Mouse (Mus musculus) forebrain, embryonic 11.5 days (tissue): Measurements from ENCODE around the gene Pknox1. TPM values are rescaled to one million over a fixed set of nuclear protein-coding genes. Genes with fewer than 3 reads are reported as not detected.

Source experiments
- ATAC-seq: fragments of 200-750 bp; cut with Nextera tagmentation; replicated peaks from 2 replicates; pipeline ENCODE4 v1.8.0; 2017; ENCODE audit warnings: moderate TSS enrichment; ENCODE audit not compliant: low FRiP score
- DNase-seq: peaks from one replicate; pipeline ENCODE4 v3.0.0-alpha.2; 2017; ENCODE audit warnings: low spot score
- H3K27ac ChIP-seq: fragments of 300-500 bp; sonication (generic); 2 replicates; pipeline ENCODE4 v1.5.1; 2014; ENCODE audit warnings: low read depth, low read length
- H3K27me3 ChIP-seq: fragments of 300-500 bp; sonication (generic); 2 replicates; pipeline ENCODE4 v1.6.1; 2014; ENCODE audit warnings: mild to moderate bottlenecking, low read length, mixed read lengths; ENCODE audit not compliant: control insufficient read depth, insufficient read depth
- H3K36me3 ChIP-seq: fragments of 300-500 bp; sonication (generic); 2 replicates; pipeline ENCODE4 v1.6.1; 2014; ENCODE audit warnings: mild to moderate bottlenecking, low read length, moderate library complexity, mixed read lengths; ENCODE audit not compliant: control insufficient read depth, insufficient read depth
- H3K4me1 ChIP-seq: fragments of 300-500 bp; sonication (generic); replicated peaks from 2 replicates; pipeline ENCODE4 v1.6.1; 2014; ENCODE audit warnings: low read length, mixed read lengths; ENCODE audit not compliant: control insufficient read depth, insufficient read depth
- H3K4me2 ChIP-seq: fragments of 300-500 bp; sonication (generic); 2 replicates; pipeline ENCODE4 v1.6.1; 2014; ENCODE audit warnings: low read depth, mild to moderate bottlenecking, low read length, moderate library complexity, mixed read lengths; ENCODE audit not compliant: severe bottlenecking
- H3K4me3 ChIP-seq: fragments of 300-500 bp; sonication (generic); 2 replicates; pipeline ENCODE4 v1.5.1; 2014; ENCODE audit warnings: low read depth, low read length
- H3K9ac ChIP-seq: fragments of 300-500 bp; sonication (generic); 2 replicates; pipeline ENCODE4 v1.6.1; 2014; ENCODE audit warnings: low read length
- H3K9me3 ChIP-seq: fragments of 300-500 bp; sonication (generic); 2 replicates; pipeline ENCODE4 v1.6.1; 2016; ENCODE audit warnings: low read length, mixed read lengths; ENCODE audit not compliant: control insufficient read depth
- WGBS: fragments of 180-500 bp; shearing (Covaris S2); extraction: QIAGEN DNeasy Blood & Tissue Kit; methylation state at CpG from one replicate; pipeline ENCODE4 v1.1.7; 2014; 5-methylcytosine and 5-hydroxymethylcytosine counted together
- polyA plus RNA-seq: library from polyadenylated mRNA; unstranded; fragments of >200 nt; fragmentation: Nextera tagmentation; extraction: Ambion mirVana; gene quantifications from 2 replicates; pipeline ENCODE4 v1.2.1, GENCODE M21; 2014

Pknox1 gene
- polyA plus RNA-seq, 1 experiment from 2014 or later, result 31.1 TPM

GRCm38 (mm10) chr17:31627961-31628360 is 63.4 kb downstream of the Pknox1 start:
- ATAC-seq (no peak), DNase-seq (no peak)
- Histone ChIP-seq H3K27me3 (no peaks in the 10 kb centered on the region), H3K9ac (no peak overlapping the region), H3K4me2 (no peak overlapping the region), H3K36me3 (no peaks in the 10 kb centered on the region), H3K4me1 (no peaks in the 10 kb centered on the region), H3K4me3 (no peak overlapping the region), H3K27ac (no peak overlapping the region), H3K9me3 (no peaks in the 10 kb centered on the region)
- WGBS, result 97% methylated on average over 2 of the region's 2 CpGs

- H3K9ac ChIP-seq, result no peak overlapping the region
- no peak for ATAC-seq
Measured at GRCm38 (mm10) chr17:31631081-31631800, 66.7 kb downstream of the Pknox1 start.

DNA sequence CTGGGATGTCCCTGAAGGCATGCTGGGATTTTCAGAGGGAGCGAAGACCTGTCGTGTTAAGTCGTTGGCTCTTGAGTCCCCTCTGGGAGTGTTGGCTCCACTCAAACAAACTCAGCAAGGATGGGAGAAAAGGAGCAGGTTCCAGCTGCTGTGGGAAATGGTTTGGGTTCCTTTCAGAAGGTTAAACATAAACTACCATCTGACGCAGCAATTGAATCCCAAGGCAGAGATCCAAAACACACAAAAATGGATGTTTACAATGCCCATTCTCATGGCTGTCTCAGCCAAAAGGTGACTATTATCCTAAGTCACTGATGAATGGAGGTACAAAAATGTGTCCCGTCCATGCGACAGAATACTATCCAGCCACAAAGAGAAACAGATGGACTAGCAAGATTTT is 68.5 kb downstream of the Pknox1 start:
- WGBS, result 88% methylated on average over 6 of the region's 6 CpGs
- no peak overlapping the region for H3K9ac ChIP-seq
- DNase-seq (no peak), ATAC-seq (no peak)
- H3K27me3 ChIP-seq, result peaks cover 18% of the 10 kb centered on the region
- peaks cover 10% of the 10 kb centered on the region for H3K4me1 ChIP-seq
- no peaks in the 10 kb centered on the region for H3K9me3 ChIP-seq
- no peak overlapping the region for H3K4me2 ChIP-seq
- H3K36me3 ChIP-seq, result no peaks in the 10 kb centered on the region
- H3K4me3 ChIP-seq, result no peak overlapping the region
- no peak overlapping the region for H3K27ac ChIP-seq

More at GRCm38 (mm10) chr17:31631081-31631800, 66.7 kb downstream of the Pknox1 start:
- whole genome bisulfite sequencing, result 86% methylated on average over 10 of the region's 10 CpGs
- no peaks in the 10 kb centered on the region for H3K36me3 ChIP-seq
- DNase-seq, result no peak
- no peak overlapping the region for H3K4me3 ChIP-seq
- H3K27ac ChIP-seq, result no peak overlapping the region
- peaks cover 10% of the 10 kb centered on the region for H3K27me3 ChIP-seq
- H3K4me1 ChIP-seq, result peaks cover 2% of the 10 kb centered on the region; the same call in 1 of the 2 replicates
- H3K9me3 ChIP-seq, result no peaks in the 10 kb centered on the region
- H3K4me2 ChIP-seq, result no peak overlapping the region

DNA sequence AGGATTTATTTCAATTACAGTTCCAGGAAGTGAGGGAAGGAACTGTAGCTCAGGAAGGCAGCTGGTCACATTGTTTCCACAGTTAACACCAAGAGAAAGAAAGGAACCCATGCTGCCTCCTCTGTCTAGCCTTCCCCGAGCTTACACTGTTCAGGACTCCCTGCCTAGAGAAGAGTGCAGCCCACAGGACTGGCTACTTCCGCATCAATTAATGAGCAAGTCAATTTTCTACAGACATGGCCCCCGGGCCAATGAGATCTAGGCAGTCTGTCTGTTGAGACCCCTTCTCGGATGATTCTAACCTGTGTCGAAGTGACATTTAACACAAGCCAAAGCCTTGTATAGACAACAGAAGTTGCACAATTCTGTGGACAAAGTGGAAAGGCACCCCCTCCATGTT is 70.4 kb downstream of the Pknox1 start:
- Histone ChIP-seq H3K4me1 (peaks cover 10% of the 10 kb centered on the region), H3K27ac (no peak overlapping the region), H3K9ac (no peak overlapping the region), H3K36me3 (no peaks in the 10 kb centered on the region), H3K9me3 (no peaks in the 10 kb centered on the region), H3K4me2 (no peak overlapping the region), H3K4me3 (no peak overlapping the region), H3K27me3 (peaks cover 18% of the 10 kb centered on the region)
- DNase-seq, result no peak
- no peak for ATAC-seq
- 71% methylated on average over 5 of the region's 5 CpGs for WGBS

DNA sequence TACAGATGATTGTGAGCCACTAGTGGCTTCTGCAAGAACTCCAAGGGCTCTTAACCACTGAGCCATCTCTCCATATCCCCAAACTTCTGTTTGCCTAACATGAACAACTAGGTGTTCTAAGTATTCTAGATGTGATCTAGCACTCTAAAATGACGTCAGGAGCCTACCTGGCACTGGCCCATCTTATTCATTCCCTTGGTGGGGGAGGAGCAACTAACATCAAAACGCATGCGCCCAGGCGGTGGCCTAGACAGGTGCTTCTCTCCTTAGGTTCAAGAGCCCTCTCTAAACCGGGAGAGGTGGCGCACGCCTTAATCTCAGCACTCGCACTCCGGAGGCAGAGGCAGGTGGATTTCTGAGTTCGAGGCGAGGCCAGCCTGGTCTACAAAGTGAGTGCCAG is 71.2 kb downstream of the Pknox1 start:
- Histone ChIP-seq H3K9me3 (no peaks in the 10 kb centered on the region), H3K27me3 (peaks cover 18% of the 10 kb centered on the region), H3K27ac (no peak overlapping the region), H3K4me2 (no peak overlapping the region), H3K4me1 (peaks cover 10% of the 10 kb centered on the region), H3K9ac (no peak overlapping the region), H3K36me3 (no peaks in the 10 kb centered on the region), H3K4me3 (no peak overlapping the region)
- no peak for DNase-seq
- no peak for ATAC-seq
- WGBS, result 62% methylated on average over 11 of the region's 11 CpGs

GRCm38 (mm10) chr17:31636277-31636941 is 71.9 kb downstream of the Pknox1 start:
- H3K4me1 ChIP-seq, result peaks cover 10% of the 10 kb centered on the region
- ATAC-seq, result peak; percentile 58
- no peak overlapping the region for H3K27ac ChIP-seq
- peak; percentile 62 for DNase-seq
- WGBS, result 6% methylated on average over 45 of the region's 45 CpGs
- no peaks in the 10 kb centered on the region for H3K36me3 ChIP-seq
- peak overlapping the region; percentile 56 for H3K4me2 ChIP-seq
- H3K9me3 ChIP-seq, result no peaks in the 10 kb centered on the region
- H3K9ac ChIP-seq, result peak overlapping the region; percentile 5; the same call in 1 of the 2 replicates
- peaks cover 18% of the 10 kb centered on the region for H3K27me3 ChIP-seq
- peak overlapping the region; percentile 43 for H3K4me3 ChIP-seq

DNA sequence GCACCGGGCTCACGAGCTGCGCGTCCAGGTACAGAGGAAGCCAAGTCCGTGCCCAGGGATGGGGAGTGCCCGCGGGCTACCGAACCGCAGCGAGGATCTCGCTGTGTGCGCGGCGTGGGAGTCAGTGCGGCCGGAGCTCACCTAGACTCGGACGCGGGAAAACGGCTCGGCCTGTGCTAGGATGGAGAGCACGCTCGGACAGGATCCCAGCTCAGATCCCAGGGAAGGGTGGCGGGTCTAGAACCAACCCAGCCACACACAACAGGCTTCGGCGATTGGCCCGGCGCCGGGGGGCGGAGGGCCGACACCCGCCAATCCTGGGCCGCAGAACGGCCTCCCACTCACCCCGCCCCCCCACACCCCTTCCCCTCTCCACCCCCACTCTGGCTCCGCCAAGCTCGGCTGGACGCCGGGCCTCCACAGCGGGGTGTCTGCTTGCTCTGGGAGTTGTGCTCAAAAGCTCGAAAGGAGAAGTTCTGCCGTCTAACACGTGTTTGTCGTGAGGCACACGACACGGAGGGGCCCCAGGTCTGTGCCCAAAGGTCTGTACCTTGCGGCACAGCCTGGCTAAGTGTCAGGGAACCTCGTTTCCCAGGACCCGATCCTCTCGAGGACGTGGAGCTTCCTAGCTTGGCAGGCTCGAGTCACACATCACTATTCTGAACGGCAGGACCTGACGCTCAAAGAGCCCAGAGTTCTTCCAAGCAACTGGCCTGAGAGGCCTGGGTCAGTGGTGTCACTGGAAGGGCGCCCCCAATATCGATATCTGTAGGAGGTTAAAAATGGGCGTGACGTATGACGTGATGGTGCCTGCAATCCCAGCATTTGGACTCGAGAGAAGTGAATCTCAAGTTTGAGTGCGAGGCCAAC is 72.6 kb downstream of the Pknox1 start, which contains the start of gene Cbs:
Cbs (minus strand) TSS at position 297 of the 870 bp plus-strand sequence.
- peak; percentile 80 for DNase-seq
- Histone ChIP-seq H3K4me3 (peak within 1 kb of the TSS; percentile 43), H3K36me3 (no peaks in the 10 kb centered on the region), H3K27ac (no peak within 1 kb of the TSS), H3K4me2 (peak within 1 kb of the TSS; percentile 56), H3K27me3 (peaks cover 18% of the 10 kb centered on the region), H3K9ac (peak within 1 kb of the TSS; percentile 5; the same call in 1 of the 2 replicates), H3K9me3 (no peaks in the 10 kb centered on the region), H3K4me1 (peaks cover 10% of the 10 kb centered on the region)
- 2% methylated on average over 61 of the region's 61 CpGs for WGBS
- peak; percentile 87 for ATAC-seq

DNA sequence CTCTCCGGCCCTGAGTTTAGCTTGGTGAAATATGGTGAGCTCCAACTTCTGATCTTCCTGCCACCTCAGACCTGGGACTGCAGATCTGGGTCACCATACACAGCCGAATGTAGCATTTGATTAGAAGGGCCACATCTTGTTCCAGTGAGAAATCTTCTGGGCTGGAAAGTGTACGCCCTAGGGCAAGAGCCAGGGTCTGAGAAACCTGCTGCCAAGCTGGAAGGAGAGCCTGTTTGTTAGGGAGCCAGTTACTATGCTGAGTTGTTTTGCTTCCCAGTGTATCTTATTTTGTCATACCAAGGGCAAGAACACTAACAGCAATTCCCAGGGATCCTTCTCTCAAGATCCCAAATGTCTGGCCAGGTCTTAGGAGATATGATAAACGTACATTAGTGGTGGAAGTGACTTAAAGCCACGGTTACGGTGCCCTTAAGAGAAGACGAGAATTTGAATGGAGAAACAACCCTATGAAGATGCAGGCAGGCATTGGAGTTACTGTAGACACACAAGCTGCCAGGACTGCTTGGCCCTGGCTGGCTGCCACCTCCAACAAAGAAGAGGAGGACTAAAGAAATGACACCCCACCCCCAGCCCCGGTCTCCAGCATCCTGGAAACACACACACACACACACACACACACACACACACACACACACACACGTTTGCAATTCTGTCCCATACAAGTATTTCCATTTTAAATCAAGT is 73.5 kb downstream of the Pknox1 start:
- Histone ChIP-seq H3K4me2 (no peak overlapping the region), H3K36me3 (no peaks in the 10 kb centered on the region), H3K4me1 (peaks cover 10% of the 10 kb centered on the region), H3K9ac (no peak overlapping the region), H3K9me3 (no peaks in the 10 kb centered on the region), H3K27ac (no peak overlapping the region), H3K4me3 (no peak overlapping the region), H3K27me3 (peaks cover 18% of the 10 kb centered on the region)
- no peak for DNase-seq
- ATAC-seq, result no peak
- 68% methylated on average over 9 of the region's 9 CpGs for WGBS
